Mouse (Mus musculus): ENCODE results near the gene Car1. TPM values are rescaled to one million over a fixed set of nuclear protein-coding genes. Genes with fewer than 3 reads are reported as not detected.
"Not testable (repeated sequence)": the region's sequence is repeated elsewhere in the genome, so short reads cannot be mapped to it uniquely, and the experiment has no call there.

The Car1 gene
- polyA plus RNA-seq, 1 experiment from 2014 or later, result not detected

- Histone ChIP-seq H3K9ac (no peak overlapping the region), H3K9me3 (no peaks in the 10 kb centered on the region), H3K4me3 (no peak overlapping the region), H3K27me3 (no peaks in the 10 kb centered on the region), H3K27ac (replicated peaks) (no peak overlapping the region), H3K4me1 (replicated peaks) (no peaks in the 10 kb centered on the region), H3K36me3 (no peaks in the 10 kb centered on the region), H3K4me2 (no peak overlapping the region)
- no peak for ATAC-seq (ENCODE audit: low read depth)
Measured at GRCm38 (mm10) chr3:14806702-14807101, 1.5 kb downstream of the Car1 start.

GRCm38 (mm10) chr3:14805962-14806361, 2.2 kb downstream of the Car1 start:
- no peaks in the 10 kb centered on the region for H3K27me3 ChIP-seq
- no peak overlapping the region for H3K27ac ChIP-seq (replicated peaks)
- WGBS, result 94% methylated on average over 3 of the region's 3 CpGs
- no peak overlapping the region for H3K4me3 ChIP-seq
- H3K9ac ChIP-seq, result no peak overlapping the region
- no peaks in the 10 kb centered on the region for H3K36me3 ChIP-seq
- H3K9me3 ChIP-seq, result no peaks in the 10 kb centered on the region
- H3K4me2 ChIP-seq, result no peak overlapping the region
- ATAC-seq (ENCODE audit: low read depth), result no peak
- H3K4me1 ChIP-seq (replicated peaks), result no peaks in the 10 kb centered on the region

- H3K27me3 ChIP-seq, result no peaks in the 10 kb centered on the region
- H3K4me2 ChIP-seq, result no peak overlapping the region
- WGBS, result 88% methylated on average over 6 of the region's 6 CpGs
- H3K4me1 ChIP-seq (replicated peaks), result no peaks in the 10 kb centered on the region
- H3K9me3 ChIP-seq, result no peaks in the 10 kb centered on the region
- no peak for ATAC-seq (ENCODE audit: low read depth)
- no peak overlapping the region for H3K27ac ChIP-seq (replicated peaks)
- no peaks in the 10 kb centered on the region for H3K36me3 ChIP-seq
- H3K9ac ChIP-seq, result no peak overlapping the region
- no peak overlapping the region for H3K4me3 ChIP-seq
Measured at GRCm38 (mm10) chr3:14804906-14805305, 3.3 kb downstream of the Car1 start.

GRCm38 (mm10) chr3:14797069-14797468, 11.1 kb downstream of the Car1 start:
- H3K4me2 ChIP-seq, result no peak overlapping the region
- H3K9ac ChIP-seq, result no peak overlapping the region
- no peaks in the 10 kb centered on the region for H3K9me3 ChIP-seq
- no peaks in the 10 kb centered on the region for H3K4me1 ChIP-seq (replicated peaks)
- H3K27me3 ChIP-seq, result no peaks in the 10 kb centered on the region
- 82% methylated on average over 3 of the region's 3 CpGs for WGBS
- no peak overlapping the region for H3K4me3 ChIP-seq
- ATAC-seq (ENCODE audit: low read depth), result no peak
- no peak overlapping the region for H3K27ac ChIP-seq (replicated peaks)
- H3K36me3 ChIP-seq, result no peaks in the 10 kb centered on the region

- Histone ChIP-seq H3K4me1 (replicated peaks) (no peaks in the 10 kb centered on the region), H3K9ac (no peak overlapping the region), H3K36me3 (no peaks in the 10 kb centered on the region), H3K9me3 (no peaks in the 10 kb centered on the region), H3K27ac (replicated peaks) (no peak overlapping the region), H3K27me3 (no peaks in the 10 kb centered on the region), H3K4me3 (no peak overlapping the region), H3K4me2 (no peak overlapping the region)
- WGBS, result 89% methylated on average over 4 of the region's 4 CpGs
- no peak for ATAC-seq (ENCODE audit: low read depth)
Measured at GRCm38 (mm10) chr3:14795292-14796020, 12.7 kb downstream of the Car1 start.

- H3K27me3 ChIP-seq, result no peaks in the 10 kb centered on the region
- no peaks in the 10 kb centered on the region for H3K9me3 ChIP-seq
- H3K4me3 ChIP-seq, result no peak overlapping the region
- no peak for ATAC-seq (ENCODE audit: low read depth)
- no peaks in the 10 kb centered on the region for H3K36me3 ChIP-seq
- no peaks in the 10 kb centered on the region for H3K4me1 ChIP-seq (replicated peaks)
- no peak overlapping the region for H3K27ac ChIP-seq (replicated peaks)
- no peak overlapping the region for H3K4me2 ChIP-seq
- no peak overlapping the region for H3K9ac ChIP-seq
Measured at GRCm38 (mm10) chr3:14792032-14792431, 16.1 kb downstream of the Car1 start.

- H3K4me1 ChIP-seq (replicated peaks), result no peaks in the 10 kb centered on the region
- H3K9me3 ChIP-seq, result no peaks in the 10 kb centered on the region
- WGBS, result 82% methylated on average over 1 of the region's 1 CpGs
- ATAC-seq (ENCODE audit: low read depth), result no peak
- no peak overlapping the region for H3K4me3 ChIP-seq
- no peaks in the 10 kb centered on the region for H3K36me3 ChIP-seq
- H3K9ac ChIP-seq, result no peak overlapping the region
- H3K27ac ChIP-seq (replicated peaks), result no peak overlapping the region
- no peaks in the 10 kb centered on the region for H3K27me3 ChIP-seq
- no peak overlapping the region for H3K4me2 ChIP-seq
Measured at GRCm38 (mm10) chr3:14787607-14788006, 20.6 kb downstream of the Car1 start.

- Histone ChIP-seq H3K4me1 (replicated peaks) (no peaks in the 10 kb centered on the region), H3K9me3 (no peaks in the 10 kb centered on the region), H3K4me3 (no peak overlapping the region), H3K27ac (replicated peaks) (no peak overlapping the region), H3K9ac (no peak overlapping the region), H3K27me3 (no peaks in the 10 kb centered on the region), H3K36me3 (no peaks in the 10 kb centered on the region), H3K4me2 (no peak overlapping the region)
- WGBS, result 50% methylated on average over 1 of the region's 1 CpGs
- ATAC-seq (ENCODE audit: low read depth), result no peak
Measured at GRCm38 (mm10) chr3:14787136-14787535, 21.0 kb downstream of the Car1 start.

- H3K4me3 ChIP-seq, result no peak overlapping the region
- no peaks in the 10 kb centered on the region for H3K4me1 ChIP-seq (replicated peaks)
- no peaks in the 10 kb centered on the region for H3K27me3 ChIP-seq
- H3K4me2 ChIP-seq, result no peak overlapping the region
- WGBS, result 88% methylated on average over 2 of the region's 2 CpGs
- H3K27ac ChIP-seq (replicated peaks), result no peak overlapping the region
- H3K9me3 ChIP-seq, result no peaks in the 10 kb centered on the region
- ATAC-seq (ENCODE audit: low read depth), result no peak
- no peaks in the 10 kb centered on the region for H3K36me3 ChIP-seq
- no peak overlapping the region for H3K9ac ChIP-seq
Measured at GRCm38 (mm10) chr3:14786551-14787079, 21.6 kb downstream of the Car1 start.

GRCm38 (mm10) chr3:14785353-14785752, 22.8 kb downstream of the Car1 start:
- H3K4me2 ChIP-seq, result no peak overlapping the region
- no peak overlapping the region for H3K9ac ChIP-seq
- no peak for ATAC-seq (ENCODE audit: low read depth)
- H3K27ac ChIP-seq (replicated peaks), result no peak overlapping the region
- WGBS, result 92% methylated on average over 2 of the region's 2 CpGs
- no peaks in the 10 kb centered on the region for H3K27me3 ChIP-seq
- no peaks in the 10 kb centered on the region for H3K4me1 ChIP-seq (replicated peaks)
- no peak overlapping the region for H3K4me3 ChIP-seq
- no peaks in the 10 kb centered on the region for H3K36me3 ChIP-seq
- H3K9me3 ChIP-seq, result no peaks in the 10 kb centered on the region

GRCm38 (mm10) chr3:14783198-14783597, 25.0 kb downstream of the Car1 start:
- H3K27me3 ChIP-seq; H3K4me1 ChIP-seq (replicated peaks); H3K9ac ChIP-seq; H3K36me3 ChIP-seq; H3K27ac ChIP-seq (replicated peaks); ATAC-seq (ENCODE audit: low read depth); H3K4me3 ChIP-seq; H3K9me3 ChIP-seq; H3K4me2 ChIP-seq: not testable (repeated sequence)
- 86% methylated on average over 5 of the region's 5 CpGs for whole genome bisulfite sequencing

- 92% methylated on average over 3 of the region's 3 CpGs for WGBS
- not testable (repeated sequence) for H3K9me3 ChIP-seq; H3K4me3 ChIP-seq; ATAC-seq (ENCODE audit: low read depth); H3K27me3 ChIP-seq; H3K4me1 ChIP-seq (replicated peaks); H3K4me2 ChIP-seq; H3K36me3 ChIP-seq; H3K27ac ChIP-seq (replicated peaks); H3K9ac ChIP-seq
Measured at GRCm38 (mm10) chr3:14782365-14782764, 25.8 kb downstream of the Car1 start.

GRCm38 (mm10) chr3:14780212-14780611, 28.0 kb downstream of the Car1 start:
- H3K27me3 ChIP-seq, result no peaks in the 10 kb centered on the region
- H3K36me3 ChIP-seq, result no peaks in the 10 kb centered on the region
- no peak overlapping the region for H3K9ac ChIP-seq
- H3K4me2 ChIP-seq, result no peak overlapping the region
- no peak overlapping the region for H3K4me3 ChIP-seq
- H3K9me3 ChIP-seq, result no peaks in the 10 kb centered on the region
- 79% methylated on average over 2 of the region's 2 CpGs for WGBS
- ATAC-seq (ENCODE audit: low read depth), result no peak
- H3K4me1 ChIP-seq (replicated peaks), result no peaks in the 10 kb centered on the region
- H3K27ac ChIP-seq (replicated peaks), result no peak overlapping the region
